Mouse (Mus musculus) cortical plate, adult 2 months (tissue): ENCODE results near the gene Nap1l5.

Source experiments
- CTCF ChIP-seq: fragments of 200-500 bp; IDR thresholded peaks from 2 replicates; pipeline ENCODE4 v1.5.1; 2011; ENCODE audit warnings: mild to moderate bottlenecking, control low read depth, low read length; ENCODE audit not compliant: insufficient read depth; ENCODE audit errors: extremely low read depth
- POLR2A ChIP-seq: fragments of 200-500 bp; IDR thresholded peaks from 2 replicates; pipeline ENCODE4 v1.6.1; 2011; ENCODE audit warnings: mild to moderate bottlenecking, low read length, control low read depth; ENCODE audit not compliant: insufficient read depth; ENCODE audit errors: extremely low read depth

- TF ChIP-seq POLR2A (no peak), CTCF (no peak)
Measured at GRCm38 (mm10) chr6:58929911-58930431, 23.1 kb upstream of the Nap1l5 start.
